ENCODE assay signal across 8 mouse cellular contexts in genomic region chr7:45718331-45718730, GRCm38 (mm10). TPM values are rescaled to one million over a fixed set of nuclear protein-coding genes. Genes with fewer than 3 reads are reported as not detected.
A peak's percentile ranks its signal among the peaks of the same experiment; 100 is the strongest.
DNase-seq lines count a peak whose midpoint lies in the region; ATAC-seq and TF ChIP-seq lines count a peak whose summit lies in the region.

No protein-coding gene starts in this region.

- no peak; the same call in 1 of the 2 replicates for TF ChIP-seq CTCF in lung, postnatal 0 days (IDR thresholded peaks at IDR 0.05)
- no peak for TF ChIP-seq CTCF in olfactory bulb, adult 2 months (IDR thresholded peaks at IDR 0.05; ENCODE audit: insufficient read depth, low read depth, low read length)

- H3K27me3 ChIP-seq in lung, postnatal 0 days (replicated peaks; ENCODE audit: insufficient read depth, low read length) = no peaks in the 10 kb centered on the region
- H3K27me3 ChIP-seq in forebrain, embryonic 10.5 days (ENCODE audit: poor library complexity, severe bottlenecking) = no peaks in the 10 kb centered on the region
- H3K27me3 ChIP-seq in limb, embryonic 11.5 days (ENCODE audit: control insufficient read depth, insufficient read depth, low read length) = no peaks in the 10 kb centered on the region

- H3K4me2 ChIP-seq in lung, postnatal 0 days (replicated peaks; ENCODE audit: low read depth, low read length) = peak overlapping the region; percentile 55
- peak overlapping the region; percentile 92 for H3K4me2 ChIP-seq in limb, embryonic 11.5 days (ENCODE audit: low read depth, severe bottlenecking)

- no peak for TF ChIP-seq EP300 in lung, postnatal 0 days (IDR thresholded peaks at IDR 0.05)

- no peaks in the 10 kb centered on the region for H3K9me3 ChIP-seq in lung, postnatal 0 days (ENCODE audit: low read length)
- H3K9me3 ChIP-seq in forebrain, embryonic 10.5 days = no peaks in the 10 kb centered on the region
- no peaks in the 10 kb centered on the region for H3K9me3 ChIP-seq in limb, embryonic 11.5 days (ENCODE audit: control insufficient read depth, low read length)

- peak overlapping the region; percentile 90 for H3K27ac ChIP-seq in lung, postnatal 0 days (ENCODE audit: low read length)
- H3K27ac ChIP-seq in forebrain, embryonic 10.5 days = peak overlapping the region; percentile 98
- H3K27ac ChIP-seq in limb, embryonic 11.5 days (replicated peaks; ENCODE audit: low read depth, low read length) = peak overlapping the region; percentile 70
- peak overlapping the region; percentile 44; the same call in 1 of the 2 replicates for H3K27ac ChIP-seq in olfactory bulb, adult 2 months (ENCODE audit: insufficient read depth, low read depth, low read length)

- peak; percentile 10; the same call in 1 of the 2 replicates for ATAC-seq in lung, postnatal 0 days
- ATAC-seq in limb, embryonic 11.5 days (ENCODE audit: insufficient number of reproducible peaks, low FRiP score, low TSS enrichment, low read depth) = no peak

- H3K4me3 ChIP-seq in lung, postnatal 0 days (ENCODE audit: low read depth, low read length) = peak overlapping the region; percentile 79
- H3K4me3 ChIP-seq in forebrain, embryonic 10.5 days = peak overlapping the region; percentile 96
- H3K4me3 ChIP-seq in limb, embryonic 11.5 days (ENCODE audit: low read depth, low read length) = peak overlapping the region; percentile 98
- peak overlapping the region; percentile 78 for H3K4me3 ChIP-seq in olfactory bulb, adult 2 months (ENCODE audit: insufficient read depth, low read depth, low read length)

- peak; percentile 81 for DNase-seq in lung, postnatal 0 days (ENCODE audit: low spot score)
- no peak for DNase-seq in lung, adult 18-20 months
- no peak for DNase-seq in forebrain, embryonic 10.5 days (ENCODE audit: extremely low spot score, low spot score)
- no peak for DNase-seq in limb, embryonic 11.5 days (ENCODE audit: low spot score)
- no peak for DNase-seq in left cerebral cortex, postnatal 25 days (ENCODE audit: low spot score in 2 of 2)
- DNase-seq in B cell, adult 2 months = no peak
- no peak for DNase-seq in frontal cortex, adult 2 months (ENCODE audit: extremely low spot score in 1 of 2, low spot score in 1 of 2)

- intact Hi-C loops in left cerebral cortex, postnatal 25 days (cut with DNase I) = loop anchor here (5.0 kb wide), 1 partner anchor 84 kb away; no protein-coding TSS in a partner anchor

- peaks cover 8% of the 10 kb centered on the region for H3K36me3 ChIP-seq in lung, postnatal 0 days (ENCODE audit: insufficient read depth, low read length)
- peaks cover 52% of the 10 kb centered on the region for H3K36me3 ChIP-seq in forebrain, embryonic 10.5 days (replicated peaks)
- H3K36me3 ChIP-seq in limb, embryonic 11.5 days (ENCODE audit: control insufficient read depth, insufficient read depth, low read length) = peaks cover 24% of the 10 kb centered on the region

- H3K4me1 ChIP-seq in lung, postnatal 0 days (ENCODE audit: insufficient read depth, low read depth, low read length) = peaks cover 18% of the 10 kb centered on the region
- peaks cover 63% of the 10 kb centered on the region for H3K4me1 ChIP-seq in forebrain, embryonic 10.5 days
- H3K4me1 ChIP-seq in limb, embryonic 11.5 days (ENCODE audit: control insufficient read depth, insufficient read depth, low read length) = peaks cover 23% of the 10 kb centered on the region
- peaks cover 34% of the 10 kb centered on the region for H3K4me1 ChIP-seq in olfactory bulb, adult 2 months (ENCODE audit: control insufficient read depth, insufficient read depth, low read length)

- peak overlapping the region; percentile 72 for H3K9ac ChIP-seq in lung, postnatal 0 days (replicated peaks; ENCODE audit: low read depth)
- H3K9ac ChIP-seq in limb, embryonic 11.5 days (ENCODE audit: low read length) = peak overlapping the region; percentile 98

- under 1% methylated on average over 20 of the region's 20 CpGs for WGBS in lung, postnatal 0 days
- WGBS in forebrain, embryonic 10.5 days = under 1% methylated on average over 20 of the region's 20 CpGs
- WGBS in limb, embryonic 11.5 days = under 1% methylated on average over 20 of the region's 20 CpGs
- WGBS in olfactory bulb, adult 2 months = 0% methylated on average over 20 of the region's 20 CpGs

- no peak for TF ChIP-seq POLR2A in olfactory bulb, adult 2 months (IDR thresholded peaks at IDR 0.05; ENCODE audit: insufficient read depth, low read depth, low read length)

RNA-seq across cellular contexts. Expression of gene Sphk2, which starts 0.5 kb away (rescaled TPM):
- 17.9 and 18.2 TPM in 2 replicates for polyA plus RNA-seq in lung, postnatal 0 days (2015; fragmentation: Nextera tagmentation; extraction: Ambion mirVana)
- 34.0 and 36.6 TPM in 2 replicates for polyA plus RNA-seq in forebrain, embryonic 10.5 days (2016; fragmentation: Nextera tagmentation; extraction: Ambion mirVana)
- polyA plus RNA-seq in limb, embryonic 11.5 days (2014; fragmentation: Nextera tagmentation; extraction: Ambion mirVana) = 28.4 and 28.5 TPM in 2 replicates
- polyA plus RNA-seq in olfactory bulb, adult 2 months (2012; ENCODE audit: insufficient read depth, insufficient read length, low replicate concordance, missing spikeins) = not detected in 2 replicates
- 10 to 100 TPM; 29.7 to 29.8 TPM for total RNA-seq in left cerebral cortex, postnatal 25 days (2021)
- polyA plus RNA-seq in frontal cortex, adult 2 months (2012; rRNA removed) = 22.4 and 23.3 TPM in 2 replicates

RNA-seq across cellular contexts. Expression of gene Fam83e, which starts 2.7 kb away (rescaled TPM):
- 1.7 and 2.3 TPM in 2 replicates for polyA plus RNA-seq in lung, postnatal 0 days (2015; fragmentation: Nextera tagmentation; extraction: Ambion mirVana)
- 2.6 and 3.3 TPM in 2 replicates for polyA plus RNA-seq in forebrain, embryonic 10.5 days (2016; fragmentation: Nextera tagmentation; extraction: Ambion mirVana)
- polyA plus RNA-seq in limb, embryonic 11.5 days (2014; fragmentation: Nextera tagmentation; extraction: Ambion mirVana) = 0.65 and 0.82 TPM in 2 replicates
- polyA plus RNA-seq in olfactory bulb, adult 2 months (2012; ENCODE audit: insufficient read depth, insufficient read length, low replicate concordance, missing spikeins) = not detected in 2 replicates
- under 1 TPM; 0.11 to 0.23 TPM for total RNA-seq in left cerebral cortex, postnatal 25 days (2021)
- 0.18 and 0.21 TPM in 2 replicates for polyA plus RNA-seq in frontal cortex, adult 2 months (2012; rRNA removed)

RNA-seq across cellular contexts. Expression of gene Rpl18, which starts 3.1 kb away (rescaled TPM):
- polyA plus RNA-seq in lung, postnatal 0 days (2015; fragmentation: Nextera tagmentation; extraction: Ambion mirVana) = 720 and 782 TPM in 2 replicates
- 1,181 and 1,186 TPM in 2 replicates for polyA plus RNA-seq in forebrain, embryonic 10.5 days (2016; fragmentation: Nextera tagmentation; extraction: Ambion mirVana)
- polyA plus RNA-seq in limb, embryonic 11.5 days (2014; fragmentation: Nextera tagmentation; extraction: Ambion mirVana) = 1,181 and 1,244 TPM in 2 replicates
- polyA plus RNA-seq in olfactory bulb, adult 2 months (2012; ENCODE audit: insufficient read depth, insufficient read length, low replicate concordance, missing spikeins) = not detected in 2 replicates
- total RNA-seq in left cerebral cortex, postnatal 25 days (2021) = 100 to 1,000 TPM; 315 to 323 TPM
- polyA plus RNA-seq in frontal cortex, adult 2 months (2012; rRNA removed) = 280 and 304 TPM in 2 replicates

RNA-seq across cellular contexts. Expression of gene Spaca4, which starts 7.3 kb away (rescaled TPM):
- polyA plus RNA-seq in lung, postnatal 0 days (2015; fragmentation: Nextera tagmentation; extraction: Ambion mirVana) = not detected in 2 replicates
- 0.50 TPM in 1 of 2 replicates, not detected in the other for polyA plus RNA-seq in forebrain, embryonic 10.5 days (2016; fragmentation: Nextera tagmentation; extraction: Ambion mirVana)
- polyA plus RNA-seq in limb, embryonic 11.5 days (2014; fragmentation: Nextera tagmentation; extraction: Ambion mirVana) = not detected in 2 replicates
- not detected in 2 replicates for polyA plus RNA-seq in olfactory bulb, adult 2 months (2012; ENCODE audit: insufficient read depth, insufficient read length, low replicate concordance, missing spikeins)
- total RNA-seq in left cerebral cortex, postnatal 25 days (2021) = not detected
- polyA plus RNA-seq in frontal cortex, adult 2 months (2012; rRNA removed) = not detected in 2 replicates

RNA-seq across cellular contexts. Expression of gene Dbp, which starts 13.4 kb away (rescaled TPM):
- 6.8 and 9.4 TPM in 2 replicates for polyA plus RNA-seq in lung, postnatal 0 days (2015; fragmentation: Nextera tagmentation; extraction: Ambion mirVana)
- polyA plus RNA-seq in forebrain, embryonic 10.5 days (2016; fragmentation: Nextera tagmentation; extraction: Ambion mirVana) = 2.6 and 2.7 TPM in 2 replicates
- 4.2 and 4.9 TPM in 2 replicates for polyA plus RNA-seq in limb, embryonic 11.5 days (2014; fragmentation: Nextera tagmentation; extraction: Ambion mirVana)
- 386 TPM in 1 of 2 replicates, not detected in the other for polyA plus RNA-seq in olfactory bulb, adult 2 months (2012; ENCODE audit: insufficient read depth, insufficient read length, low replicate concordance, missing spikeins)
- total RNA-seq in left cerebral cortex, postnatal 25 days (2021) = 100 to 1,000 TPM in 1 of 2 experiments, 10 to 100 TPM in 1; 66.2 to 147 TPM
- 208 and 221 TPM in 2 replicates for polyA plus RNA-seq in frontal cortex, adult 2 months (2012; rRNA removed)

Comparison
In these comparisons a context has a peak if more than half of its experiments do, and no peak if none do; other contexts are left out.
1. H3K27ac ChIP-seq: peak in every context shown above with its lines; median percentile 98 in forebrain, embryonic 10.5 days; 90 in lung, postnatal 0 days; 70 in limb, embryonic 11.5 days; 44 in olfactory bulb, adult 2 months.